Mouse (Mus musculus) cortical plate, adult 2 months (tissue): Measurements from ENCODE around the gene Ttll11.

ENCODE experiments used
- CTCF ChIP-seq: fragments of 200-500 bp; IDR thresholded peaks from 2 replicates; pipeline ENCODE4 v1.5.1; 2011; ENCODE audit warnings: mild to moderate bottlenecking, control low read depth, low read length; ENCODE audit not compliant: insufficient read depth; ENCODE audit errors: extremely low read depth
- POLR2A ChIP-seq: fragments of 200-500 bp; IDR thresholded peaks from 2 replicates; pipeline ENCODE4 v1.6.1; 2011; ENCODE audit warnings: mild to moderate bottlenecking, low read length, control low read depth; ENCODE audit not compliant: insufficient read depth; ENCODE audit errors: extremely low read depth

DNA sequence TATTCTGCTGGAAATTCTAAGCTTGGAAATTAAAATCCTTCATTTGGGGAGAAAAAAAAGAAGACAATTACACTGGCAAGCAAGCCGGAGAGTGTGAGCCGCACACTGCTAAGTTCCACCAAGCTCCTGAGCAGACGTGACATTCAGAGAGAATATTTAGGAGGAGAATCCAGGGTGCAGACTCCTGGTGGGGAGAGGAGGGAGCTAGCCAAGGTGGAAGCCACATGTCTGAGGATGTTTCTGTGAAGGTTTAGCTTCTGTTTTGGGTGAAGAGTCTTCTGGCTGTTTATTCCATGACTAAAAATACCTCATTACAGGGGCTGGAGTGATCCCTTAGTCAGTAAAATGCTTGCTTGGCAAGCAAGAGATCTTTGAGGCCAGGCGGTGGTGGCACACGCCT lies 200.4 kb downstream of the Ttll11 start:
- TF ChIP-seq CTCF (no peak), POLR2A (no peak)
